Mouse (Mus musculus) urinary bladder, postnatal 10 days (tissue): ENCODE results near the gene Ifit1bl2.
"Not testable (repeated sequence)": the region's sequence is repeated elsewhere in the genome, so short reads cannot be mapped to it uniquely, and the experiment has no call there.

Experiments used
- DNase-seq: peaks from one replicate; pipeline ENCODE4 v3.0.0; 2022; ENCODE audit warnings: low spot score

The Ifit1bl2 gene

GRCm38 (mm10) chr19:34640623-34641022, at the start of gene Ifit1bl2, which contains the start of gene Ifit1:
Gene Ifit1bl2 (minus strand): TSS chr19:34640743.
Gene Ifit1 (plus strand): TSS chr19:34640871.
- DNase-seq, result no peak

GRCm38 (mm10) chr19:34685530-34685929, 45.0 kb upstream of the Ifit1bl2 start:
- DNase-seq, result no peak

- no peak for DNase-seq
Observed at GRCm38 (mm10) chr19:34684857-34685256, 44.3 kb upstream of the Ifit1bl2 start.

GRCm38 (mm10) chr19:34678428-34678827, 37.9 kb upstream of the Ifit1bl2 start:
- DNase-seq, result no peak

- DNase-seq, result no peak
Observed at GRCm38 (mm10) chr19:34673476-34673875, 32.9 kb upstream of the Ifit1bl2 start.

GRCm38 (mm10) chr19:34666127-34666526, 25.6 kb upstream of the Ifit1bl2 start:
- peak; percentile 14 for DNase-seq

- DNase-seq, result no peak
Observed at GRCm38 (mm10) chr19:34662740-34663139, 22.2 kb upstream of the Ifit1bl2 start.

GRCm38 (mm10) chr19:34662067-34662507, 21.5 kb upstream of the Ifit1bl2 start:
- DNase-seq, result no peak

- DNase-seq, result no peak
Observed at GRCm38 (mm10) chr19:34656511-34657298, 16.2 kb upstream of the Ifit1bl2 start.

GRCm38 (mm10) chr19:34655227-34655805, 14.8 kb upstream of the Ifit1bl2 start:
- DNase-seq, result no peak

- no peak for DNase-seq
Observed at GRCm38 (mm10) chr19:34650997-34651396, 10.5 kb upstream of the Ifit1bl2 start.

- DNase-seq, result no peak
Observed at GRCm38 (mm10) chr19:34650276-34650675, 9.7 kb upstream of the Ifit1bl2 start.

GRCm38 (mm10) chr19:34647630-34648029, 7.1 kb upstream of the Ifit1bl2 start:
- not testable (repeated sequence) for DNase-seq

GRCm38 (mm10) chr19:34642616-34643015, 2.1 kb upstream of the Ifit1bl2 start:
- no peak for DNase-seq

- DNase-seq, result no peak
Observed at GRCm38 (mm10) chr19:34636933-34637557, 3.5 kb downstream of the Ifit1bl2 start.

- no peak for DNase-seq
Observed at GRCm38 (mm10) chr19:34633484-34633883, 7.1 kb downstream of the Ifit1bl2 start.

GRCm38 (mm10) chr19:34631487-34631886, 9.1 kb downstream of the Ifit1bl2 start:
- no peak for DNase-seq

GRCm38 (mm10) chr19:34627496-34627895, 13.0 kb downstream of the Ifit1bl2 start:
- DNase-seq, result no peak

- DNase-seq, result no peak
Observed at GRCm38 (mm10) chr19:34624663-34625062, 15.9 kb downstream of the Ifit1bl2 start.

GRCm38 (mm10) chr19:34623781-34624180, 16.8 kb downstream of the Ifit1bl2 start:
- no peak for DNase-seq

- no peak for DNase-seq
Observed at GRCm38 (mm10) chr19:34620871-34621270, 19.7 kb downstream of the Ifit1bl2 start.

GRCm38 (mm10) chr19:34612243-34613001, 28.1 kb downstream of the Ifit1bl2 start:
- not testable (repeated sequence) for DNase-seq
